Mouse (Mus musculus) stomach, postnatal 0 days (tissue): ENCODE measurements around the gene Sult1a1.

ENCODE experiments used
- CTCF ChIP-seq: IDR thresholded peaks from 2 replicates; pipeline ENCODE4 v1.5.1; 2016; ENCODE audit warnings: antibody characterized with exemption, low read depth, mild to moderate bottlenecking, moderate library complexity
- EP300 ChIP-seq: optimal IDR thresholded peaks from 2 replicates; pipeline ENCODE3; 2016; ENCODE audit warnings: antibody characterized with exemption

DNA sequence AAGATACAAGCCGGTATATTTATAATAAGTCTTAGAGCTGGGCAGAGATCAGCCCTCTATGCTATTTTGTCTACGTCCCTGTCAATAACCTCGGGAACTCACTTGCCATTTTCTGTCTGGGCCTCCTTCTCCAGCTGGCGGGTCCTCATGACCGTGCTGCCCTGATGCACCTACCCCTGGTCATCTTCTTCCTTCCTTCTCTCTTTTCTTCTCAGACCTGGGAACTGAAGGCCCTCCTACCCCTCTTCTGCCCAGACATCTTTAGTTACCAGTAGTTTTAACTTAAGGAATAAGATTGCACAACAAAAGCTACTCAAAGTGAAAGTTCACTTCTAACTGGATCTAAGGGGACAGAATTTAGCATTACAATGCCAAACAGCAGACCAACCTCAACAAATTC, 3.5 kb upstream of the Sult1a1 start:
- TF ChIP-seq CTCF (no peak), EP300 (no peak)
